Mouse (Mus musculus) naive thymus-derived CD4-positive, alpha-beta T cell, adult 2 months (primary cell): ENCODE results near the gene Slc22a4.
"Not testable (repeated sequence)": the region's sequence is repeated elsewhere in the genome, so short reads cannot be mapped to it uniquely, and the experiment has no call there.

Experiments
- DNase-seq: peaks from one replicate; pipeline ENCODE4 v3.0.0-alpha.2; 2011; ENCODE audit warnings: low read depth

Slc22a4 gene

DNA sequence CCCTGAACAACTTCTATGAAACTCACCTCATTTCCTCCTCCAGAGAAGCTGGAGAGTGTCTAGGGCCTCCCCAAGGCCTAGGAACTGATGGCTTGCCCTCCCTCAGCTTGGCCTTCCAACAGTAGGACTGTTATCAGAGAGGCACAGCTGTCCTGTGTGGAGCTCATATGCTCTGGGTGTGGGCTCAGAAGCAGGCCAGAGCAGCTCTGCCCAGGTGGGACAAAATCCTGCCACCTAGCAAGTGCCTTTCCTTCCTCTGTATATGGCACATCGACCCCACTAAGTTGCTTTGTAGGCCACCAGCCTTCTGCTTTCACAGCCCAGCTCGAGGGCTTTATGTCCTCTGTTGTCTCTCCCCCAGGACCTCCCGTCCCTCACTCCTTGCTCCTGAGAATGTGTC, 23.2 kb downstream of the Slc22a4 start:
- DNase-seq = no peak

DNA sequence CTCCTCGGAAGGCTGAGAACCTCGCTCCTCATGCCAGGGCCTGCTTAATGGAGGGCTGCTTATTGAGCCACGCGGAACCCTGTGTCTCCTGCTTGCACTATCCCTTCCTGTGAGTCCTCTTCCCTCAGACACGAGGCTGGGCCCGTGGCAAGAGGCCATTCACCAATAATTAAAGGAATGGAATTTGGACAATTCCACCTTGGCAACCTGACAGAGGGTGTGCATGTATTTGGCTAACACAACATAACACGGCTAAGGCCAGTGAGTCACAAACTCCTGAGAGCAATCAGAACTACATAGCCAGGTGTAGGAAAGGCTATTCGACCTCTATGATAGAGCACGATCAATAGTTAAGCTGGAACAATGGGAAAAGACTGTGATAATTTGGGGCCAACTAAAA, 23.7 kb downstream of the Slc22a4 start:
- no peak for DNase-seq

DNA sequence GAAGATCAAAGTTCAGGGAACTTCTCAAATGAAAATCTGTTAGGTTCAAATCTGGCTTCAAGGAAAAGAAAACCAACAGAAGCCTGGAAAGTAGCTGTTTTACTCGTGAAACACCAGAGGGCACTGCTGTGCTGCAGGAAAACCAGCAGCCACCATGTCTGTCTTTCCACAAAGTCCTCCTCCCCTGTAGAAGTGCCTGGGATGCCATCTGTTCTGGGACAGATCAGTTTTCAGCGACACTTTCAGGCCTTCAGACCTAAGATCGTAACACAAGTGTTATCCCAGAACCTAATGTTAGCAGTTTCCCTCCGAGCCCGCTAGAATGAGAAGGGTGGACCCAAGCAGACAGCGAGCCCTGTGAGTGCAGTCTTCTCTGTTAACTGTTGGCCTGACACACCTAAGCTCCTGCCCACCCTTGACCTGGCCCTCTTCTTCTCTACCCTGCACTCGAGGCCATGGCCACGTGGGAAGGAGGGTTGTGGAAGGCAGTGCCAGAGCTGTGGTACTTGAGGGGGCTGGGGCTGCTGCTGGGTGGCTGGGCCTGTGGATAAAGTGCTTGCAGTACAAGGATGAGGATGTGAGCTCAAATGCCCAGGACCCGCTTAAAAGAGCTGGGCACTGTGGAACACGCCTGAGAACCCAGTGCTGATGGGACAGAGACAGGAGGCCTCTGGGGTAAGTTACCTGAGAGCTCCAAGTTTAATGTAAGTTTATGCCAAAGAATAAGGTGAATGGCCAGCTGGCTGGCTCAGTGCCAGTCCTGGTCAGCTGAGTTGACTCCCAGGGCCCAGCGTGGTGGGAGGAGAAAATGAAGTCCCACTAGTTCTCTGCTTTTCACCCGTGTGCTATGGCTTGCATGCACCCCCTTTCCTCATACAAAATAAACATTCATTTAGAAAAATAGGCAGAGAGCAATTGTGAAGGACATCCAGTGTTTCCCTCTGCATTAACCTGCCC, 24.9 kb downstream of the Slc22a4 start:
- DNase-seq = peak; percentile 80

DNA sequence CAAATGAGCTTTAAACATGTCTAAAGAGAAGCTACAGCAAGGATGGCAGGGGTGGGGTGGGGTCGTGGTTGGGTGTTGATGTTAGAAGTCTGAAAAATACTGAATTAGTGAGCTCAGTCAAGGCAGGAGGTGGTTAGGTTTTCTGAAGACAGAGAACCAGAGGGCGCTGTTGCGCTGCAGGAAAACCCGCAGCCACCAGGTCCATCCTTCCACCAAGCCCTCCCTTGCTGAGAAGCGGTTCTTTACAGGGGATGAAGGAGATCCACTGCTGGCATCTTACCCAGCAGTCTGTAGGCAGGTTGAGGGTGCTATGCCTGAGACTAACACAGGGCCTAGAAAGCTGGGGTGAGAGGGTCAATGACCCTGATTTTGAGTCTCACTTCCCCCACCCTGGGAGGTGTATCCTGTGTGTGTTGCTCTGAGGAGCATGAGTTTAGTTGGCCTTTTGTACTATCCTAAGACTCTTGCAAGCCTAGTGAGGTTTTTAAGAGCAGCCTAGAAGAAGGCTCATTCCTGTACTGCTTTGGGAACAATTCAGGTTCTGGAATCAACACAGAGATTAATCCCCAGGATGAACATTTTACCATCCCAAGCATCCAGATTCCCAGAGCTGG, 25.6 kb downstream of the Slc22a4 start:
- DNase-seq = peak; percentile 85

DNA sequence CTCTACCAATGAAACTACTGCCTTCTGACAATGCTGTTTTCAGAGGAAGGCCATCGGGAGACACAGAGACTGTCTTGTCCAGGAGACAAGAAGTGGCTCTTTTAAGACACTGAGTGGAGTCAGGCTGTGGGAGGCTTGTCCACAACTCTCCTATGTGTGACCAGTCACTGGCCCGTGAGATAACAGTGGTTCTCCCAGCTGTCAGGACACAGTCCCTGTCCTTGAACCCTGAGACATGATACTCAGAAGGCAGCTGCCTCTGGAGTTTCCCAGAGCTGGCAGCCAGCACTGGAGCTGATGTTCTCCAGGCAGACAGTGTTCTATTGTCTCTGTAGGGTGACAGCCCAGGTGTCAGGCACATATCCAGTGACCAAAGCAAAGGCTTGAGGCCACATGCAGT, 30.2 kb downstream of the Slc22a4 start:
- DNase-seq = no peak

DNA sequence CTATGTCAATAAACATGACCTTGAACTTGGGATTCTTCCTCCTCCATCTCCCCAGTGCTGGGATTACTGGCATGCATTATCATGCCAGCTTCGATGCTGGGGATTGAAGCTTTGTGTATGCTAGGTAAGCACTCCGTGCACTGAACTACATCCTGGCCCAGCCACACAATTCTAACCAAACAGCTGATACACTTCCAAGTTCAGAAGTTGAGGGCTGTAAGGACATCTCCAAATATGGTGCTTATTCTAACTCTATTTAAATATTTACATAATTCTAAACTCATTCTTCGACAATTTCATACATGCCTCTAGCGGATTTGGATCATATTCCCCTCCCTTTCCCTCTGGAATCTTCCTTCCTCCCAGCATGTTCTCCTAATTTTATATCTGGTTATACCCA, 35.6 kb downstream of the Slc22a4 start:
- DNase-seq = no peak

- no peak for DNase-seq
Observed at GRCm38 (mm10) chr11:53989232-53989631, 38.7 kb downstream of the Slc22a4 start.

DNA sequence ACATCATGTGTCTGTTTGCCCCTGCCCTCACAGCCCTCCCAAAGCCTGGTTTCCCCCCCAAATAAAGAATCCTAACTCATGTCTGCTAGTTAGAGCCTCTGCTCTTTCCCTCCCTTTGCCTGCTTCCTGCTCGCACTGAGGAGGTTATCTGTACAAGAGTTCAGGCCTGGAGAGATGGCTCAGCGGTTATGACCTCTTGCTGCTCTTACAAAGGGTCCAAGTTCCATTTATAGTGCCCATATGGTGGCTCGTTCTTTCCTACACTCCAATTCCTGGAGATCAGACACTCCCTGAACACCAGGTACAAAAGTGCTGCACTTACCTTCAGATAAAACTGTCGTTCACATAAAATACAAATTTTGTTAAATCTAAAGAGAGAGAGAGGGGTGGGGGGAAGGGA, 39.8 kb downstream of the Slc22a4 start:
- DNase-seq = no peak

GRCm38 (mm10) chr11:53981396-53981795, 46.5 kb downstream of the Slc22a4 start:
- no peak for DNase-seq

DNA sequence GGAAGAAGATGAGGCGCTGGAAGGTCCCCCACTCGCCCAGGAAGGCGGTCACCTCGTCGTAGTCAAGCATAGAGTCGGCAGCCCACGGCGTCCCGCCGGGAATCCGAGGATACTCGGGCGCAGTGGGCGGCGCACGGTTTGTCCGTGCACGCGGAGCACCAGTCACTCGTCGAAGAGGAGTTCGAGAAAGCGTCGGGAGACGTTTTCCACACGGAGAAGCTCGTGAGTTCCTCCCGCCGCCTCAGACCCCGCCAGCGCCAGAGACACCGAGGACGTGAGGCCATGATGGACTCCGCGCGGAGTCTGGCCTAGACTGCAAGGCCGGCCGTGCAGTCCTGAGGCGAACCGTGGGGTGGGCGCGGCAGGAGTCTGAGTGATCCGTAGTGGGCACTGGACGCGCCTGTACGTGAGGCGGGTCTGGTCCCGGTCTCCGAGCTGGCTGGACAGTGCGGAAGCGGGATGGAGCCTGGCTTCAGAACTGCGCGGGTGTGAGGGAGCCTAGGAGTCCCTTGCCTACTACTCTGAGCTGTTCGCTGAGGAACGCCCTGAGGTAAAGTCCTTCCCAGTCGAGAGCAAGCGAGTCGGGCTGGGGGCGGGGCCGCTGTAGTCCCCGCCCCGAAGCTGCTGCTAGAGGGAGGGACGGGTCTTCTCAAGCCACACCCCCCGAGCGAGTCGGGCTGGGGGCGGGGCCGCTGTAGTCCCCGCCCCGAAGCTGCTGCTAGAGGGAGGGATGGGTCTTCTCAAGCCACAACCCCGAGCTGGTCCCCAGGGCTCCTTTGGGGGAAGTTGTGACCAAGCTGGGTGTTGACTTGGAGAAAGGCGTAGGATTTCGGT, 47.9 kb downstream of the Slc22a4 start, which contains the start of gene Slc22a21:
Slc22a21 (minus strand) TSS at position 545 of the 834 bp plus-strand sequence.
- peak; percentile 76 for DNase-seq

GRCm38 (mm10) chr11:53979456-53979787, 48.5 kb downstream of the Slc22a4 start:
- DNase-seq = not testable (repeated sequence)

- no peak for DNase-seq
Observed at GRCm38 (mm10) chr11:53977672-53978071, 50.2 kb downstream of the Slc22a4 start.

- no peak for DNase-seq
Observed at GRCm38 (mm10) chr11:53975559-53975958, 52.3 kb downstream of the Slc22a4 start.

DNA sequence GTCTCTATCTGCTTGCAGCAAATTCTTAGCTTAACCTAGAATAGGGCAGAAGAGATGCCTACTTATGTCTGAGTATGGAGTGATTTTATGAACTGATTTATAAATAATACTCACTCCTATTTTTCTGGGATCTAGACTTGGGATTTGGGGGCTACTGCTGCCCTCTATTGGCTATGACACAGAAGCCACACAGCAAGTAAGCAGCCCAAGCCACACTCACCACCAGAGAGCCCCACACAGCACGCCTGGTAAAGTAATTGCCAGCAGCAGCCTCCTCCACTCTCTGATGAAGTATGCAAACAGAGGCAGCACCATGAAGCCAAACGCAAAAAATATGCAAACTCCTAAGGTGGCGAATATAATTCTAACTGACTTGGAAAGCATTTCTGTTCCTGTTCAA, 68.9 kb downstream of the Slc22a4 start:
- DNase-seq = no peak

- DNase-seq = peak; percentile 20
Observed at GRCm38 (mm10) chr11:53958176-53958575, 69.7 kb downstream of the Slc22a4 start.

DNA sequence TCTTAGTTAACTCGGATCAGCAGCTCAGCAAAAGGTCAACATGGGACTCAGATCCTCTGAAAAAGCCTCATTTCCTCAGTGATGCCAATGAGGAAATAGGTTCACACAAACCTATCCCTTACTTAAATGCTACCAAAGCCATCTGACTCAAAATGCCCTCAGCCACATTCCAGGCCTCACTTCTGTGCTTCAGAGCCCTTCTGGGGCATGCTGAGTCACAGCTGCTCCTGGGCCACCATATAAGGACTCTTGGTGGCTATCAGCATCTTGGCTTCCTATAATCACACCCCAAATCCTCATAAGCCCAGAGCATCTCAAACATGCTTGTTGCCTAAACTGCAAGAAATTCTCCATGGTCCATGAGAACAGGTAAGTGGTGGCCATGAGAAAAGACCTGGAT, 71.3 kb downstream of the Slc22a4 start:
- DNase-seq = no peak

- DNase-seq = no peak
Observed at GRCm38 (mm10) chr11:53954653-53955052, 73.2 kb downstream of the Slc22a4 start.

DNA sequence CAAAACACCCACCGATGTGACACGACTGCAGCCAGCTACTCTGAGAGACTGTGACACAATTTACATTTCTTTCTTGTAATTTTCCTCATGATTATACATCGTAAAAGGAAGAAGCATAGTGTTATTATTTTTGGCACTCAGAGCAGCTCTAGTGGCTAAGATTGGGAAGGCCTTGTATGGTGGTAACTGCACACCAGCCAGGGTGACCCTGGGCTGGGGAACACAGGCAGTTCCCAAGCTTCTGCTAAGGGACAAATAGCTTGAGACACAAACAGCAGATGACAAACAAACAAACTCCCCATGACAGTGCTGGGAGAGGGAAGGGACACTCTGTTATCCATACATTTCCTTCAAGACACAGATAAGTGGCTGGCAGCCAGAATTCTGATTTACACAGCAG, 77.8 kb downstream of the Slc22a4 start:
- DNase-seq = not testable (repeated sequence)
